Mouse (Mus musculus) R1 (cell line): ENCODE data around the gene Cyth4.
A peak's percentile ranks its signal among the peaks of the same experiment; 100 is the strongest.

Experiments used
- DNase-seq: peaks from one replicate; pipeline ENCODE4 v3.0.0-alpha.2; 2018; ENCODE audit warnings: low read depth, low spot score

Cyth4 gene

DNA sequence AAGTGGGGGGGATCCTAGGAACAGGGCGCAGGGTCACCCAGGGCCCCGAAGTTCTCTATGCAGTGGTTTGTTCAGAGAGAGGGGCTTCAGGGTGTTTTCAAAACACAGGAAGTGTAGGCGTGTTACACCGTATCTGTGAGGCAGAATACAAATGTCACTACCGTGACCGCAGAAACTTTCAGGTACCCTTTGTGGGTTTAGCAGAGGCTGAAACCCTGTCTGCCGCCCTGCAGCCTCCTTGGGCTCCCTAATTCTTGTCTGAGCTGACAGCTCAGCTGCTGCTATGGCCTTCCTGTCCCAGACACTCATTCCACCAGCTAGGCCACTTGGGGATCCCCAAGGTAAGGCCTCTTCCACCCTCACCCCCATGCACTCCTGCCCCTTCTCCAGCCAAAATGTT is 17.7 kb downstream of the Cyth4 start:
- DNase-seq, result no peak

DNA sequence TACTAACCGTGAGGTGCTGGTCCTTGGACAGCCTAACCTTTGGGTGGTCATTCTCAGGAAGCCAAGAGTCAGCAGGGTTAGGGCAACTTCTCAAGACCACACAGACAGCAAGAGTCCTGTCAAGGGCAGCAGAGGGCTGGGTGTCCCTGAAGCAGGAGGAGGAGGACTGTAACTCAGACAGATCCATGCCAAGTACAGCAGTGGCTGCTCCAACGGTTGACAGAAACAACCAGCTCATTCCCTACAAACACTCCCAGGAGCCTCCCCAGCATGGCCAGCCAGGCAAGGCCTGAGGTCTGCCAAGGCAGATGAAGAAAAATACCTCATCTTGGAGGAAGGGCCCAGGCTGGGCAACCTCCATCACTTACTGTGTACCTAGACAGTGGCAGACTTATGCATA is 20.1 kb downstream of the Cyth4 start:
- no peak for DNase-seq

DNA sequence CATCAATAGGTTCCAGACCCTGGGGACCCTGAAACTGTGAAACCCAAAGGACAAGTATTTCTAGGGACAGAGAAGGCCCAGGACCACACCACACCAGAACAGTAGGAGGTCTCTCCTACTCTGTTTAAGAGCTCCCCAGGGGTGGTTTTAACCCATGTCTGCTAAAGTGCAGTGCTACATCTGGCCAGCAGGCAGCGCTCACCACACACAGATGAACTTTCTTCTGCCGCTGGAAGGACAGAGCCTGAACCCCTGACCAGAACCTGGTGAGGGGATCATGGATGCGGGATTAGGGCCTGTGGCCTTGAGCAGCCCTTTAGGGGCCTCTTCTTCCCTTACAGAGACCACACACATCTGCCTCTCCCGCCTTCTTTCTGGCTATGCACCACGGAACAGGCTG is 26.6 kb downstream of the Cyth4 start:
- DNase-seq, result peak; percentile 65

DNA sequence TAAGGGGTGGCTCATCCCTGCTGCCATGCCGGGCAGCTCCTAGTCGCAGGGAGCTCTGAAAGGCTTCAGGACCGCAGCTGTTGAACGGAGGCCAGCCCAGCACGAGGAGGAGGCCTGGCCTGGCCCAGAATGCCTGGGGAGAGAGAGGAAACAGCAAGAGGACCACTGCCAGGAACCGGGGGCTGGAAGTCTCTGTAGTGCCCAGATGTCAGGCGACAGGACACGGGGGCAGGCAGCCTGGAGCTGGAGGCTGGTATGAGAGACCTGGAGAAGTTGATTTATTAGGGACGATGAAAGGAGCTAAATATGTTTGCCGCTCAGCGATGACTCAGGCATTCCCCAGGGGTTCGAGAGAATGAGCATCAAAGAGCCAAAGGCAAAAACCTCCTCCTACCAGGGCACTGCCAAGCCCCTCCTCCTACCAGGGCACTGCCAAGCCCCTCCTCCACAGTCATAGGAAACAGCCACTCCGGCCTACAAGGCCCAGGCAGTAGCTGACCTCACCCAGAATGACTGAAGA is 27.6 kb downstream of the Cyth4 start:
- no peak for DNase-seq

DNA sequence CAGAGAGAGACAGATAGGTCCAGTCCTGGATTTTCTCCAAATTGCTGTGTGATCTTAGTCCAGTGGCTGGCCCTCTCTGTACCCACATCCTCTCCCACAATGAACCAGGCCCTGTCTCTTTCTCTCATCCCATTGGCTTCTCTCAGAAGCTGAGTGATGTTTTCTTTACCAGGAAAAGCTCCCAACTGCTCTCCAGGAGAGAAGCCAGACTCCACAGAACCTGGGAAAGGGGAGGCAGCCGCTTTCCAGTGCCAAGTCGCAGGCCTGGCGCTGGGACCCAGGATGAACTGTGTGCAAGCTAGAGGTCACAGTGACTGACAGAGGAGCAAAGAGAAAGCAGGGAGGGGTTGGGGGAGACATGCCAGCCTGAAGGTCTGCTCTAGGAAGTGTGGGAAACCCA is 28.1 kb downstream of the Cyth4 start:
- no peak for DNase-seq

DNA sequence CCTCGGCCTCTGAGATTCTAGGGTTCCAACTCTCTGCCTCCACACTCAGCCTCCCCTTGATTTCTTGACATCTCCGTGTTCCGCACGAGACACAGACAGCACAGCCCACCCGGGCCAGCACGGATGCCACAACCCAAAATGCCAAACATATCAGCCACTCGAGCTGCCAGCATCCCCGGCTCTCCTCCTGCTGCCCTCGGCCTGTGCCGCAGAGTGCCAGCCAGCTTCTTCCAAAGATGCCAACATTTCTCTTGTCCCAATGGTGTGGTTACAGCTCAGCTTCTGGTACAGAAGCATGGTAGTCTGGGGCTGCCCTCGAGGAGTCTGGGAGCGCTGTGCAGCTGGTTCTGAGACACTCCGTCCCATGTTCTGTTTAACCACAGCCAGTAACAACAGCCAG is 29.4 kb downstream of the Cyth4 start:
- no peak for DNase-seq

DNA sequence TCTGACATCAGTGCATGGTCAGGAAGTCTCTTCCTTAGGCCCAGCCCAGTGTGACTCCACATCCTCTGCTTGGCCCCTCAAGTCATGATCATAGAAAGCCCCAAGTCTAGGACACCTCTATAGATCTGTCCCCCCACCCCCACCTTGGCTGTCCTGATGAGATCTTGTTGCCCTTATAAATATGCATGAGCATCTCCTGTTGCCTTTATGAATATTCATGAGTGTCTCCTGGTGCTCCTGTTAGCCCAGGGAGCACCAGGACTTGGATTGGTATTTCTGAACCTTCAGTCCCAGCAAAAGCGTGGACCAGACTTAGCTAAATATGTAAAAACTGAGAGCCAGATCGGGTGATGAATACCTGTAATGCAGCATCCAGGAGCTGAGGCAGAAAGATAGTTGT is 35.5 kb downstream of the Cyth4 start:
- peak; percentile 11 for DNase-seq

DNA sequence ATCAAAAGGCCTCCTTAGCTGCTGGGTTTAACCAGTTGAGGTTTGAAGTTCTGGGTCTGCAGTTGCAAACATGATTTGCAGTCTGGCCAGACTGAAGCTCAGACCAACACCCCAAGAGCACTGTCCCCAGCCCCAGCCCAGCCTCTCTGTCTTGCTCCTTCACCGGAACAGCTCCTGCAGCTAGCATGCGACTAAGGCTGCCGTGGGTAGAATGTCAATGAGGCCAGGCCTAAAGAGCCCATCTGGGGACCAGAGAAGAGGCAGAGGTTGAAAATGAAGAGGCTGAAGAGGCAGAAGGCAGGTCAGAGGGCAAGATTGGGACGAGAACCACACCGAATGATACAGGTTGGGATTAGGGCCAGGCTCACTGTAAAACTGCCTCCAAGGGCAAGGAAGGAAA is 36.6 kb downstream of the Cyth4 start:
- DNase-seq, result no peak

DNA sequence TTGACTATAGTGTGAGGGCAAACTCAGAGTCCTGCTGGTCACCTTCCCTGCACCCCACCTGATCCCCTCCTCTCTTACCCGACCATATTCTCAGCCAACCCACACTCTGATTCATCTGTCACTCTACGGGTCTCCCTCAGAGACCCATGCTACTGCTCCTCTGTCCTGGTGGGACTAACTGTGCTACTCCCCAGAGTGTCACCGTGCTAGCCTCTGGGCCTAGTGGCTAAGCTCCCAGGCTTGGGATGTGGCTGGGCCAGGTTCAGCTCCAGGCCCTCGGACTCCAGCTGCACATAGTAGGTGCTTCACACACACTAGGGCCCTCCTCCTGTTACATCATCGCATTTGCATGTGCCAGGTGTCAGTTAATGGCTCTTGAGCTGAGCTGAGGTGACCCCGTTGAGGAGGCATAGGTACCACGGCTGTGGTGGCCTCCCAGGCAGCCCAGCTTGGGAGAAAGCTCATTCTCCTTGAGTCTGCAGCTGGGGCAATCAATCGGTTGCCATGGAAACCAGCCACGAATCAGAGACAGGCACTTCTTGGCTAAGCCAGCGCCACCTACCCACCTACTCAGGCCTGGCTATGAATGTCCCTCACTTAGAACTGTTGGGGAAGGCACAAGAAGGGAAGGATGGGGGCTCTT is 37.4 kb downstream of the Cyth4 start:
- DNase-seq, result peak; percentile 72

DNA sequence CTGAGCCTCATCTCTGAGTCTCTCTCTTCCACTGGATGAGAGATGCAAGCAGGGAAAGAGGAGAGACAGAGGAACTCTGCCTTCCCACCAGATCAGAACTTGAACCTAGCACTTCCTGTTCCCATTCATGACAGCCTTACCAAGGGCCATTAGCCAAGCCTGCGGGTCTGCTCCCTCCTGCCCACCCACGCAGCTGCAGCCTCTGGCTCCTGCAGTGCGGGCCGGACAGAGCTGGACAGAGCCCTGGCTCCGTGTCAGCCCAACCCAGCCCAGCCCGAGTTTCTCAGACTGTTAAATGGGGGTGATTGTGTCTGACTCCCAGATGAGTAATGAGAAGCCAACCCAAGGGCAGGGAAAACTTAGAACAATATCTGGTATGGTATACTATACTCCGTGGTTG is 38.4 kb downstream of the Cyth4 start:
- DNase-seq, result no peak

DNA sequence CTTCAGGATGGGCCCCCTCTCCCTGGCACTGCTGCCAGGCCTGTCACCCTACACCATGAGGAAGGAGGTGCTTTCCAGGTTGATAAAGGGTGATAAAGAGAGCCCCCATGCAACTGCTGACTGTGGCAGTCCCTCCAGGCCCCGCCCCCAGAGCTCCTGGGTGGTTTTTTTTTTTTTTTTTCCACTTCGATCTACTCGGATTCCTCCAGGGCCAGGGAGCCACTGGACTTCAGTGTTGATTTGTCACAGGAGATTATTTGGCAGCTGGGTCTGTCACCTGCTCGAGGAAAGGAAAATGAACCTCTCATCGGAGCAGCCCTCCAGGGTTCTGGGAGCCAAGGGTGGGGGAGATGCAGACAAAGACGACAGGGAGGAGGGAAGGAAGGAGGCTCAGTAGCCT is 46.8 kb downstream of the Cyth4 start:
- no peak for DNase-seq

DNA sequence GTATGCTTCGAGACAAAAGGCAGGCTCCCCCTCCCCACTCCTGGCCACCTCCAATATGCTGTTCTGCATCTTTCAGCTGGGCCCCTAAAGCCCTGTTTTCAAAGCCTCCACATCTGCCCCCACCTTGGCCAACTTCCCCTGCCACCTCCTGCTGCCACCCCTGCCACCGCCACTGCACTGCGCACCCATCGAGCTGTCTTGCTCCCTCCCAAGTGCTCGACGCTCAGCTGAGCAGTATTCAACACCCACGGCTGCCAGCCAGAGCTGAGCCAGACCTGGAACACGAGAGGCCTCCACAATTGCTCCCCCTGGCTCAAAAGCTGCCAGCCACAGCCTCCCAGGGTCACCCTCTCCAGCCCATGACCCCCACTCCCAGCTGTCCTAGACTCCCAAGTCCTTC is 47.8 kb downstream of the Cyth4 start:
- DNase-seq, result no peak

DNA sequence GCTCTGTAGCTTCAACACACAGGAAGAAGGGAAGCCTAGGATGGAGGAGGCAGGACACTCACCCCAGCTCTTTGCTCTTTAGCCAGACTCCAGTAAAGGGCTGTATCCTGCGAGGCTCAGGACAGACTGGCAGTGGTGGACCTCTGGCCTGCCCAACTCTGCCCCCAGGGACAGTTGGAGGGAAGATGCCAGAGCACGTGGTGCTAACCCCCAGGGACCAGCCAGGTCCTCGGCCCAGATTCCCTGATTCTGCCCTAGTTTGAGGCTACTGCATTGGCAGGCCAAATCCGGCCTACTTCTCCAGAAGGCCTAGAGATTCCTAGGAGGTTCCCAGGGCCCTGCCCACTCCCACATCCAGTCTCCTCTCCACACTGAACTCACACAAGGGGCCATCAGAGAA is 50.9 kb downstream of the Cyth4 start:
- no peak for DNase-seq

DNA sequence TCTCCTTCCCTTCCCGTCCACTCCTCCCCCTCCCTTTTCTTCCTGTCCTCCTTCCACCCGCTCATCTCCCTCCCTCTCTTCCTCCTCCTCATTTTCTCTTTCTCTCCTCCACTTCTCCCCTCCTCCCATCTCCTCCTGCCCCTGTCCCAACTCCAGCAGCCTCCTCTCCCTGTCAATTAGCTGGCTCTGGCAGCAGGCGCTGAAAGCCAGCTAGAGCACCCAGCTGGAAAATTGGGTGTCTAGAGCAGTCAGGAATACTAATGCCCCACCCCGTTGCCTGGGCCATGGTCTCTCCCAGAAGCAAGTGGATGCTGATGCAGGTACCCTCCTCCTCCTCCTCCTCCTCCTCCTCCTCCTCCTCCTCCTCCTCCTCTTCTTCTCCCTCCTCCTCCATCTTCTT is 54.3 kb downstream of the Cyth4 start:
- no peak for DNase-seq

DNA sequence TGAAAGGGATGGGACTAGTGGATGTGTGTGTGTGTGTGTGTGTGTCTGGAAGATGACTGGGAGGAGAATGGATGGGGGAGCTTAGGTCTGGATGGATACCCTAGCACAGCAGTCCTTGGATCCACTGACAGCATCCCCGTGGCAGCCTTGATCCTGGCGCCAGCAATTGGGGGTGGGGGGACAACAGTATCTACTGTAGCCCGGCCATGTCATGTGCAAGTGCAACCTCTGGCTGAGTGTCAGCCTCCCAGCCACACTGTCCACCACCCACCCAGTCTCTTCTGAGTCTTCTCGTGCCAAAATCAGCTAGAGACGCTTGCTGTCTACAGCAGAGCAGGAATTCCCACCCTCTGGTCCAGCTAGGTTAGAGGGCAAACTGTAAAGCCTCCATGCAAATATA is 67.4 kb downstream of the Cyth4 start:
- DNase-seq, result no peak

DNA sequence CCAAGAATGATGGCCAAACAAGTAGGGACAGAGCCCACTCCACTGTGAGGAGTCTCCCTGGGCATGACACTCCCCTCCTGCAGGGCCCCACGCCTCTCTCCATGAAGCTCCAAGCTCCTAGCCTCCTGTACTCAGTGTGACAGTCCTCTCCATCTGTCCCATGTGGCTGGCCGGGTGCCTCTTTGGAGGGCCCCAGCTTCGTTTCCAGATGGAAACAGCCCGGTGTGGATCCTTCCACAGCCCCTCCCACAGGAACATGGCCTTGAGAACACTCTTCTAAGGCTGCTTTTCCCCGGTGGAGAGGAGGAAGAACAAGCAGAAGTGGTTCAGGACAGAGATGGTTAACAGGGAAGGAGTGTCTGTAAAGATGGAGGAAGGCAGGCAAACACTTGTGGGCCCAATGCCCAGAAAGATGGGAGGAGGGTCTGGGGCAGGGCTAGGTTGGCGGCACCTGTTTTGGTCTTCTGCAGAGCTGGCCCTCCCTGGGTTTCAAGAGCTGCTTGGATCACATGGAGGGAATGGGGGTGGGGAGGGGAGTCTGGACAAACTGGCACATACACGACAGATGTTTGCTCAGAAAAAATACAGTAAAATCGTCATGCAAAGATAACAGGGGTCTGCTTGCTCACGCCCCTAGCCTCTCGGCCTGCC is 72.5 kb downstream of the Cyth4 start:
- no peak for DNase-seq

DNA sequence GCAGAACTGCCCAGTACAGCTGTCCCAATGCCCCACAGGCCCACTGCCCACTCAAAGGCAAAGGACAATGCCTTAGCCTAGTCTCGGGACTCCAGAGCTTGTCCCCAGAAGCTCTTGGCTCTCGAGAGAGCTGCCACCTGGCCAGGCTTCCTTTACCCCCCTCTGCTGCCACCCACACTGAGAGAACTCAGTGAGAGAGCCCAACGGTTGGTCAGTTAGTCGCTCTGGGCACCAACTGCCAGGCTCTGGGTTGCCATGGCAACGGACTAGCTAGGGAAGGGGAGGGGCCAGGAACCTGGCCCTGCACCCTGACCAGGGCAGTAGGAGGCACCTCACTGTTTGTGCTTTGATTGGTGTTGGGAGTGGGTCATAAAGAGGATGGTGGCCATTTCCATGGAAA is 73.5 kb downstream of the Cyth4 start:
- no peak for DNase-seq
